Mouse (Mus musculus) forelimb bud, embryonic 11.5 days (tissue): ENCODE measurements around the gene S100a2.

Experiments
- DNase-seq: peaks from one replicate; pipeline ENCODE4 v3.0.0-alpha.2; 2012; ENCODE audit warnings: low read depth, low spot score

Gene S100a2

DNA sequence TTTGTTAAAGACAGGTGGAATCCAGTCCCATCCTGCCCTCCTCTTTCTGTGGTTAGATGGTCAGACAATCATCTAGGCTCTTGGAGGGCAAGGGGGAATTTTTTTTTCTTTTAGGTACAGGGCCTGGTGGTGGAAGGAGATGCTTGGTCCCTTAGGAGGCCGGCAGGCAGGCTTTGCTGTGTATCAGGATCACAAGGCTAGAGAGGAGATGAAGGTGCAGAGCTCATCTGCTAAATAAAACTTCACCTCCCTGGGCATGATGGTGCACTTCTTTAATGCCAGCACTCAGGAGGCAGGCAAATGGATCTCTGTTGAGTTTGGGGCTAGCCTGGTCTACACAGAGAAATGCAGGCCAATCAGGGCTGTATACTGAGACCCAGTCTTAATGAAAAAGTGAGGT, 25.9 kb downstream of the S100a2 start:
- no peak for DNase-seq

DNA sequence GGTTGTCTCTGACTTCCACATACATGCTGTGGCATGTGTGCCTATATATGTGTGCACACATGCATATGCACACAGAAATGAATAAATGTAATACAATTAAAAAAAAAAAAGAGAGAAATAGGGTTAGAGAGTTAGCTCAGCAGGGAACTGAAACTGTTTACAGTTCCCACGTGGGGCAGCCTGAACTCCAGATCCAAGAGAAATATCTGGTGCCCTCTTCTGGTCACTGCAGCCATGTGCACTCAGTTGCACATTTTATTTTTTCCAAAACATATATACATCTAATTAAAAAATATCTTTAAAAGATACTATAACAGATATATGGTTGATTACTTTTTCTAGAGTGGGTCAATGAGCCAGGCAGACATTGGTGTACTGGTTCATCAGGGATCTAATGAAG, 27.5 kb downstream of the S100a2 start:
- no peak for DNase-seq

DNA sequence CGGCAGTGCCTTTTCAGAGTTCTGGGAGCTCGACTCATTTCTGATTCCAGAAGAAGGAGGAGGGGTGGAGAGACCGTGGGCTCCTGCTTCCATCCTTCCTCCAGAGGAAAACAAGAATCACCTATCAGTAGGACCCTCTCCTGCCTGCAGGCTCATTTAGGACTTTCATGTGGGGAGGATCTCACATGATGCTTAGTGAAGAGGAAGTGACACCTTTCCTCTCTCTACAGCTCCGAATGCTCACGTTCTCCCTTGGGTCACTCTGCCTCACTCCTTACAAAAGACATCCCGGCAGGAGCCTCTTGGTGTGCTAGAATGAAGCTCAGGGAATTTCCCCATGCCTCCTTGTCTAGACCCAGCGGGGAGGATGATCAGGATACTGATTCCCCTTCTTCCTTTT, 31.5 kb downstream of the S100a2 start:
- no peak for DNase-seq

DNA sequence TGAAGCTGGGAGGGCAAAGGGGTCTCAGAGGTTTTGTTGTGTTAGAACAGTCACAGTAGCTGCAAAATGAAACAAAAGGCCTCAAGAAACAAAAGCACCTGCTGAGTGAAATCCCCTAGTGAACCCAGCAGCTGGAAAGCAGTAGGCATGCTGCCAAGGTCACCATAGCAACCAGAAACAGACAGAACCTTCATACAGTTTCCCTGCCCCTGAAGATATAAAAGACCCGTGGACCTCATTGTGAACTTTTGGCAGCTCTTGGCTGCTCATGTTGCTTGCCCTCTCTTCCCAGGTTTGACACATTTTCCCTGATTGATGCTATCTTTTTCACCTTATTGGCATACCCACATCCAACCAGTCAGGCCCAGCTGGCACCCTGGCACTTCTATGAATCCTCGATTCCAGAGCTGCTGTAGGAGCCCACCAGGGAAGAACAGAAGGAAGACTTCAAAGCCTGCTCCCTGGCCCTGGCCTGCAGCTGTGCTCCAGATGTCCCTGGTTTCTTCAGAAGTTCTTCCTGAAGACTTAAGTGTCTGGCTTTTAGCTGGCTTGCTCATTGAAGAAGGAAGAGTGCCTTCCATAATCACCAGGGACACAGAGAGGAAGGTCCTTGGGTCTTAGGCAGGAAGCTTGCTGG, 33.5 kb downstream of the S100a2 start:
- peak; percentile 72 for DNase-seq

DNA sequence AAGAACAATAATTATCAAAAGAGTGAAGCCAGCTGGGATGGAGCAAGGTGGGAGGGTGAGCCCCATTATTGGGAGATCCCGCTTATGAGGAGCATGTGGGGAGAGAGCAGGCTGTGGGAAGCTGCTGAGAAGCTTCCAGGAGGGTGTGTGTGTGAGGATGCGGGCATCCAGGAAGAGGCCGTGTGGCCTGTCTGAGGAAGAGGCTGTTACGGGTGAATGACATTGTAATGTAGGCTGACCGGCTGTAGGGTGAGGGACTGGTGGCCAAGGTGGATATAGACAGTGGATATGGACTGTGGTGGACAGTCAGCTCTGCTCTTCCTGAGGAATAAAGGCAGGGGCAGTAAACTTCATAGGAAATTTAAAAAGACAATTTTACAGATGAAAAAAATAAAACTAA, 35.4 kb downstream of the S100a2 start:
- no peak for DNase-seq

DNA sequence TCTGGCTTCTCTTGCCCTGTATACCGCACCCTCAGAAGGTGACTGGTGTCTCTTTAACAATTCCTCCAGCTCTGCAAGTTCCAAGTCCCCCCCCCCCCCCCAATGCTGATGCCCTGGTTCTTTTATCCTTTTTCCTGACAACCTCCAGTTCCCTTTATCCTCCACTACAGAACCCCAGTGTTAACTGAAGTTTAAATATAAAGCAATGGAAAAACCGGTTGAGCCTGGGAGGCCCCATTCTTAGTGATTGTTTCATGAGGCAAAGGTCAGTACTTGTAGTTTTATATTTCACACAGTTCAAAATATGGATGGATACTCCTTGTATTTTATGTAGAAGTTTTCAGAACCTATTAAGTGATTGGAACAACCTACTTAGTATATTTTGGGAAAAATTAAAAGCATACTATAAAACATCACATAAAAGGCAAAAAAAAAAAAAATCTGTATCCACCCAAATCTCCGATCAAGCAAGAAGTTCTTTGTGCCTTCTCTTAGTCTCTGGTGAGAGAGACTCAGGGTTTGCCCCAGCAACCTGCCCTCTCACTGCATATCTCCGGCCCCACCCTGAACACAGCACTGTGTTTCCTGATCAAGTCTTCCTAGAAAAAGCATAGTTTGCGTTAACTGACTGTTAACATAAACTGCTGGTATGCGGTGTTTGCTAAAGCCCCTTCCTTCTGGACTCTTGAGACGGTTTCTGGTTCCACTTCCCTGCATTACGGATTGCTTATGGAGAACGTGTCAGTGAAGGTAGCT, 36.4 kb downstream of the S100a2 start:
- DNase-seq = no peak

DNA sequence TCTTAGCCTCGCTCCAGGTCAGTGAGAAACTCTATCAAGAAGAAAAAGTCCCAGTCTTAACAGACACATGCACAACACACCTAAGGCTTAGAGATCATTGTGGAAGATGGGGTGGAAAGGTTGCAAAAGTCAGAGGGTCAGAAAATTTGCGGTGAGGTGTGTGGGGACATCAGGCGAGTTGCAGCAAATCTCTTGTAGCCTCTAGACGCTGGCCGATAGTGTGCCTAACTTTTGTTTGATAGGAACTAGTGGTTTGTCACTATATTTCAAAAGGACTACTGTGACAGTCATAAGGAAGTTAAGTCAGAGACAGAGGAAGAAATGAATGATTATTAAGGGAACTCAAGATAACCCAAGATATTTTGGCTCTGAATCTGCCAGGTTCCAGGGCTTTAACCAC, 37.3 kb downstream of the S100a2 start:
- DNase-seq = no peak

DNA sequence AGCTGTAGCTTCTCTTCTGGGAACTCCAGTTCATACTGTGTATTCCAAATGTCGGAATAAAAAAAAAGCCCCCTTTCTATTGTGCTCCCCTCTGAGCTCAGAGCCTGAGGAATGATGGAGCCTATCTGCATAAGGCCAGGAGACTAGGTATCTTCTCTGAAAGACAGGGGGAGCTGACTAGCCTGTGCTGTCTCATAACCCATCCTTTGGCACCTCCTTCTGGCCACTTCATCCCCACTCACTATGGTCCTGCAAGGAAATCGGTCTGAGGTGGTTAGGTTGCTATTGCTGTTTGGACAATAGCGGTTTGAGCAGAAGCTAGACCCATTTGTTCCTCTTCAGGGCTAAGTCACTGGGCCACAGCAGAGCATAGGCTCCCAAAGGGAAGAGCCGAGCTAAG, 37.8 kb downstream of the S100a2 start:
- DNase-seq = no peak

DNA sequence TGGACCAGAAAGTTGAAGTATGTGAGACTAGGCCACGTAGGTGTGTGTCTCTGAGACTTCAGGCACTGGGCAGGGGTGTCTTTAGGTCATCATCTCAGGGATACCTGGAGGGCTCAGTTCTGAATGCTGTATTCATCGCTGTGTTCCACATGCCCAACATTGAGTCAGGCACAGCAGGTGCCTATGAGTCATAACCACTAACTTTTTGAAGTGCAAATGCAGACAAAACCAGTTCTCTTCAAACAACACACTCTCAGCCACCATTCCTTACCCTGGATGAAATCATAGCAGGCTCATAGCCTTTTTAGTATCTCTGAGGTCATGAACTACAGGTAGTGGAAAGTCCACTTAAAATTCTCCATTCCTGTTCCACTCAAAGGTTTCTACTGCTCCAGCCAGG, 39.3 kb downstream of the S100a2 start:
- DNase-seq = no peak

DNA sequence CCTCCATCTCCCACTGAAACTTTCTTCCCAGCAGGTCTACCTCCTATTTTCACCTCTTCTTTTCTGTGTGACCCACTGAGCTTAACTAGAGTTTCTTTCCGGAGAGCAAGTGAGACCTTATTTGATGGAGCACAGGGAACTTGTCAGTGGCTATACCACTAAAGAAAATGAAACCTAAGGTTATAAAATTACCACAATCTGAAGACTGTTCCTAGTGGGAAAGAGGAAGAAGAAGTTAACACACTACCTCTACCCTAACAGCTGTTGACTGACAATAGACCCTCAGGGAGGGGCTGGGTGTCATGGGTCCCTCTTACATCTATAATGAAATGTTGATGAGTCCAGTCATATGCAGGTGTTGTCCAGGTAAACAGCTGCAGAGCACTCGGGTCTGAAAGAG, 41.9 kb downstream of the S100a2 start:
- no peak for DNase-seq

DNA sequence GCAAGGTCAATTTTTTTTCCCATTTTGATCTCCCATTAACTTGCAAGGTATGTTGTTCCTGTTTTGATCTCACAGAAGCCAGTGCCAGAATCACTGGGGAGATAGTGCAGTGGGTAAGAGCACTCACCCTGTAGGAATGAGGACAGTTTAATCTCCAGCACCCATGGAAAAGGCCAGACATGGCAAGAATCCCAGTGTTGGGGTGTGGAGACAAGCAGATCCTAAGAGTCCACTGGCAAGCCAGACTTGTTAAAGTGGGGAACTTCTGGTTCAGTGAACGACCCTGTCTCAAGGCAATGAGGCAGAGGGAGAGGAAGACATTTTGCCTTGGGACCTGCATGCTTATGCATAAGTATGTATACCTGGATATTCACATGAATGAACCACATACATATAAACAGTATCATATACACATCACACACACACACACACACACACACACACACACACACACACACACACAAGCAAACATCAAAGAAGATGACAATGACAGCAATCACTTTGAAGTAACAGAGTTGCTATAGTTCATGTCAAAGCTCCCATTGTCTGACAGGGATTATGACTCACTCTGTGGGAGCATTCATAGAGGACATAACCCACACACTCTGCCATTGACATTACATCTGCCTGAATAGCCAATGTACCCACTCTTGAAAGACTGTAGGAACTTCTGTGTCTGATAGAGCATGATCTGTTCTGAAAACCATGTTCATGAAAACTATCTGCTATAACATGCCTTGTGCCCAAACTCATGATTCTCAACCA, 48.6 kb downstream of the S100a2 start:
- DNase-seq = no peak

DNA sequence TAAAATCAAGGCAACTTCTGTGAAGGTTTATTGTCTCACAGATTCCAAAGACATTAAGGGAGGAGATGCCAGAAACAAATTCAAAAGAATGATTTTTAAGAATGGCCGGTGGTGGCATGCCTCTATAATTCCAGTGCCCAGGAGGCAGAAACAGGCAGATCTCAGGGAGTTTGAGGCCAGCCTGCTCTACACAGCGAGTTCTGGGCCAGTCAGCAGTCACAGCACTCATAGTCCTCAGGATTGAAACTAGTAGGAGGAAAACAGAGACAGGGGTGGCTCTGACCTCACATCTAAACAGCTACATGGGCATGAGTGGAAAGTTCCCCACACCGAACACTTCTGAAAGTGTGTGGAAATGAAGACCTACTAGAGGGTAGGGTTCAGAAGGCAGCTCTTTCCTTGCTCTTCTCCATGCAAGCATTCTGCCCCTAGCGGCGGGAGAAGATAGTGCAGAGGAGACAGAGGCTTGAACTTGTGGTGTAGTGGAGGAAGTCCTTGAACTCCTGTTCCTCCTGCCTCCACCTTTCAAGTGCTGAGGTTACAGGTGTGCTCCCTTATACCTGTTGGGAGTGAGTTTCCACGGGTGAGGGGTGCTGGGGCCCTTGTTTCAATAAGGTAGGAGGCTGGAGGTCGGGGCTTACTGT, 49.6 kb downstream of the S100a2 start:
- DNase-seq = no peak

DNA sequence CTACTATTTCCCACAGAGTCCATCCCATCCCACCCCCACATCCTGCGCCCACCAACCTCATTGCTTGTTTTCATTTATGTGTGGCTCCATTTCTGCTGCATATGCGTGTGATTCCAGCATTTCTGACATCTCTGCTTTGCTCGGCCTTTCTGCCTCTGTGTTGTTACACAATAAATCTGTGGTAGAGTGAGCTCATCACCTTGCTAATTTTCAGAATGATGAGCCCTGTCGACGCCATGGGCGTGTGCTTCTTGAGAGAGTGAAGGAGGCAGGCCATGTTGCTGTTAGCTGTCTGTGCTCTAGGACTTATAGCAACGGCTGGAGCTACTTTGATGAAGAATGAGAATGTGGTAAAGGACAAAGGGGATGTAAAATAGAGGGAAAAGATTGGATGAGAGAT, 50.9 kb downstream of the S100a2 start:
- DNase-seq = no peak
